Mouse (Mus musculus): ENCODE measurements around the gene Cmtm1. TPM values are rescaled to one million over a fixed set of nuclear protein-coding genes. Genes with fewer than 3 reads are reported as not detected.
A peak's percentile ranks its signal among the peaks of the same experiment; 100 is the strongest.
"Not testable (repeated sequence)": the region's sequence is repeated elsewhere in the genome, so short reads cannot be mapped to it uniquely, and the experiment has no call there.

Gene Cmtm1
- polyA plus RNA-seq, 1 experiment from 2014 or later = not detected

GRCm38 (mm10) chr8:104312023-104312422 lies 2.1 kb upstream of the Cmtm1 start:
- H3K9ac ChIP-seq; H3K36me3 ChIP-seq (replicated peaks); H3K9me3 ChIP-seq; H3K27me3 ChIP-seq; H3K27ac ChIP-seq; ATAC-seq (ENCODE audit: low FRiP score); H3K4me3 ChIP-seq (replicated peaks); H3K4me2 ChIP-seq; H3K4me1 ChIP-seq: not testable (repeated sequence)
- 83% methylated on average over 3 of the region's 3 CpGs for WGBS

GRCm38 (mm10) chr8:104308341-104308740 lies 1.6 kb downstream of the Cmtm1 start:
- not testable (repeated sequence) for H3K27ac ChIP-seq; H3K4me1 ChIP-seq; H3K36me3 ChIP-seq (replicated peaks); H3K9me3 ChIP-seq; H3K4me3 ChIP-seq (replicated peaks); H3K9ac ChIP-seq; H3K27me3 ChIP-seq; H3K4me2 ChIP-seq; ATAC-seq (ENCODE audit: low FRiP score)
- 72% methylated on average over 6 of the region's 6 CpGs for WGBS

GRCm38 (mm10) chr8:104304962-104305361 lies 5.0 kb downstream of the Cmtm1 start:
- Histone ChIP-seq H3K9me3 (no peaks in the 10 kb centered on the region), H3K27ac (no peak overlapping the region), H3K27me3 (no peaks in the 10 kb centered on the region), H3K36me3 (replicated peaks) (no peaks in the 10 kb centered on the region), H3K4me1 (peaks cover 13% of the 10 kb centered on the region), H3K9ac (no peak overlapping the region), H3K4me2 (no peak overlapping the region), H3K4me3 (replicated peaks) (no peak overlapping the region)
- ATAC-seq (ENCODE audit: low FRiP score) = no peak
- 89% methylated on average over 11 of the region's 11 CpGs for WGBS

- not testable (repeated sequence) for H3K27me3 ChIP-seq; H3K9ac ChIP-seq; ATAC-seq (ENCODE audit: low FRiP score); H3K4me3 ChIP-seq (replicated peaks); H3K9me3 ChIP-seq; H3K36me3 ChIP-seq (replicated peaks); H3K27ac ChIP-seq; H3K4me2 ChIP-seq
- peaks cover 13% of the 10 kb centered on the region for H3K4me1 ChIP-seq
- WGBS = 91% methylated on average over 4 of the region's 4 CpGs
Observed at GRCm38 (mm10) chr8:104302536-104302935, 7.4 kb downstream of the Cmtm1 start.

- ATAC-seq (ENCODE audit: low FRiP score) = peak; percentile 84
- H3K36me3 ChIP-seq (replicated peaks); H3K27ac ChIP-seq; H3K9ac ChIP-seq; H3K9me3 ChIP-seq; H3K27me3 ChIP-seq; H3K4me2 ChIP-seq; H3K4me3 ChIP-seq (replicated peaks): not testable (repeated sequence)
- peaks cover 13% of the 10 kb centered on the region for H3K4me1 ChIP-seq
- 2% methylated on average over 3 of the region's 3 CpGs for WGBS
Observed at GRCm38 (mm10) chr8:104301577-104301976, 8.4 kb downstream of the Cmtm1 start.

GRCm38 (mm10) chr8:104294396-104294795 lies 15.5 kb downstream of the Cmtm1 start:
- no peak overlapping the region for H3K27ac ChIP-seq
- no peak overlapping the region for H3K9ac ChIP-seq
- H3K4me3 ChIP-seq (replicated peaks) = no peak overlapping the region
- no peak for ATAC-seq (ENCODE audit: low FRiP score)
- H3K36me3 ChIP-seq (replicated peaks) = no peaks in the 10 kb centered on the region
- H3K4me2 ChIP-seq = no peak overlapping the region
- no peaks in the 10 kb centered on the region for H3K9me3 ChIP-seq
- 85% methylated on average over 1 of the region's 1 CpGs for WGBS
- no peaks in the 10 kb centered on the region for H3K4me1 ChIP-seq
- H3K27me3 ChIP-seq = no peaks in the 10 kb centered on the region

GRCm38 (mm10) chr8:104293081-104293480 lies 16.9 kb downstream of the Cmtm1 start, which contains the start of gene Cmtm2a:
Cmtm2a (minus strand) TSS chr8:104293181.
- H3K27me3 ChIP-seq; H3K4me3 ChIP-seq (replicated peaks); ATAC-seq (ENCODE audit: low FRiP score); H3K27ac ChIP-seq; H3K4me1 ChIP-seq; H3K4me2 ChIP-seq; H3K9ac ChIP-seq; H3K36me3 ChIP-seq (replicated peaks); H3K9me3 ChIP-seq: not testable (repeated sequence)
- 91% methylated on average over 12 of the region's 12 CpGs for WGBS

- Histone ChIP-seq H3K36me3 (replicated peaks) (peaks cover 6% of the 10 kb centered on the region), H3K4me1 (no peaks in the 10 kb centered on the region), H3K27ac (no peak overlapping the region), H3K9ac (no peak overlapping the region), H3K4me3 (replicated peaks) (no peak overlapping the region), H3K4me2 (no peak overlapping the region), H3K27me3 (no peaks in the 10 kb centered on the region), H3K9me3 (no peaks in the 10 kb centered on the region)
- no peak for ATAC-seq (ENCODE audit: low FRiP score)
- 91% methylated on average over 6 of the region's 6 CpGs for WGBS
Observed at GRCm38 (mm10) chr8:104268937-104269440, 41.0 kb downstream of the Cmtm1 start.

GRCm38 (mm10) chr8:104268368-104268767 lies 41.6 kb downstream of the Cmtm1 start:
- Histone ChIP-seq H3K9ac (no peak overlapping the region), H3K36me3 (replicated peaks) (peaks cover 13% of the 10 kb centered on the region), H3K4me3 (replicated peaks) (no peak overlapping the region), H3K27ac (no peak overlapping the region), H3K27me3 (no peaks in the 10 kb centered on the region), H3K9me3 (no peaks in the 10 kb centered on the region), H3K4me1 (no peaks in the 10 kb centered on the region), H3K4me2 (no peak overlapping the region)
- no peak for ATAC-seq (ENCODE audit: low FRiP score)

- H3K4me1 ChIP-seq; H3K9ac ChIP-seq; H3K4me2 ChIP-seq; H3K27ac ChIP-seq; ATAC-seq (ENCODE audit: low FRiP score); H3K4me3 ChIP-seq (replicated peaks); H3K27me3 ChIP-seq; H3K9me3 ChIP-seq: not testable (repeated sequence)
- peaks cover 21% of the 10 kb centered on the region for H3K36me3 ChIP-seq (replicated peaks)
- 98% methylated on average over 22 of the region's 22 CpGs for WGBS
Observed at GRCm38 (mm10) chr8:104264271-104264935, 45.5 kb downstream of the Cmtm1 start.

- not testable (repeated sequence) for ATAC-seq (ENCODE audit: low FRiP score); H3K4me1 ChIP-seq; H3K27me3 ChIP-seq; H3K4me3 ChIP-seq (replicated peaks); H3K27ac ChIP-seq; H3K9me3 ChIP-seq; H3K9ac ChIP-seq; H3K4me2 ChIP-seq
- H3K36me3 ChIP-seq (replicated peaks) = peaks cover 44% of the 10 kb centered on the region
- WGBS = 91% methylated on average over 5 of the region's 5 CpGs
Observed at GRCm38 (mm10) chr8:104261802-104262201, 48.1 kb downstream of the Cmtm1 start.

GRCm38 (mm10) chr8:104253016-104253415 lies 56.9 kb downstream of the Cmtm1 start:
- 90% methylated on average over 3 of the region's 3 CpGs for WGBS
- peaks cover 9% of the 10 kb centered on the region for H3K36me3 ChIP-seq (replicated peaks)
- no peak for ATAC-seq (ENCODE audit: low FRiP score)
- H3K9me3 ChIP-seq = 0 out of 2 replicates have a peak, but pooled peaks cover 1% of the 10 kb centered on the region
- no peak overlapping the region for H3K27ac ChIP-seq
- no peak overlapping the region for H3K4me2 ChIP-seq
- peaks cover 8% of the 10 kb centered on the region for H3K4me1 ChIP-seq
- H3K9ac ChIP-seq = no peak overlapping the region
- H3K4me3 ChIP-seq (replicated peaks) = no peak overlapping the region
- H3K27me3 ChIP-seq = no peaks in the 10 kb centered on the region

- no peaks in the 10 kb centered on the region for H3K9me3 ChIP-seq
- 0% methylated on average over 7 of the region's 7 CpGs for WGBS
- no peak for ATAC-seq (ENCODE audit: low FRiP score)
Observed at GRCm38 (mm10) chr8:104251461-104251860, 58.5 kb downstream of the Cmtm1 start.

More at GRCm38 (mm10) chr8:104251461-104251860, 58.5 kb downstream of the Cmtm1 start:
- Histone ChIP-seq H3K9ac (peak overlapping the region; percentile 66), H3K27ac (no peak overlapping the region), H3K4me1 (peaks cover 21% of the 10 kb centered on the region), H3K4me2 (peak overlapping the region; percentile 73), H3K27me3 (no peaks in the 10 kb centered on the region), H3K4me3 (replicated peaks) (peak overlapping the region; percentile 67), H3K36me3 (replicated peaks) (no peaks in the 10 kb centered on the region)

Measured in forebrain, embryonic 12.5 days (tissue).